Mouse (Mus musculus) liver, embryonic 14.5 days (tissue): ENCODE measurements around the gene Gpr12. TPM values are rescaled to one million over a fixed set of nuclear protein-coding genes. Genes with fewer than 3 reads are reported as not detected.

Experiments
- ATAC-seq: fragments of 200-750 bp; cut with Nextera tagmentation; 2 replicates; pipeline ENCODE4 v1.8.0; 2017; ENCODE audit warnings: moderate number of reproducible peaks, mild to moderate bottlenecking, moderate library complexity; ENCODE audit not compliant: insufficient read depth
- DNase-seq, 3 experiments: peaks; one replicate each; pipeline ENCODE4 v3.0.0-alpha.2; 2012 to 2013; ENCODE audit warnings: low read depth in 3 of 3, low spot score in 3 of 3
- H3K27ac ChIP-seq: fragments of 300-500 bp; sonication (generic); 2 replicates; pipeline ENCODE4 v1.5.1; 2014; ENCODE audit warnings: moderate library complexity, mild to moderate bottlenecking, control low read depth, inconsistent platforms
- H3K27me3 ChIP-seq: fragments of 300-500 bp; sonication (generic); 2 replicates; pipeline ENCODE4 v1.6.1; 2014; ENCODE audit warnings: mild to moderate bottlenecking, low read length, moderate library complexity; ENCODE audit not compliant: control insufficient read depth, insufficient read depth
- H3K36me3 ChIP-seq: fragments of 300-500 bp; sonication (generic); replicated peaks from 2 replicates; pipeline ENCODE4 v1.6.1; 2014; ENCODE audit warnings: low read depth; ENCODE audit not compliant: control insufficient read depth, insufficient read depth
- H3K4me1 ChIP-seq, 2 experiments: fragments of 200-500 bp in 1 of 2; fragments of 300-500 bp in 1 of 2; sonication (generic) in 1 of 2; replicated peaks; 2 replicates each; pipeline ENCODE4 v1.6.1; 2012 to 2014; ENCODE audit warnings: antibody characterized with exemption in 1 of 2, inconsistent platforms in 1 of 2, low read length in 1 of 2; ENCODE audit not compliant: control insufficient read depth in 2 of 2, insufficient read depth in 2 of 2
- H3K4me2 ChIP-seq: fragments of 300-500 bp; sonication (generic); 2 replicates; pipeline ENCODE4 v1.6.1; 2014; ENCODE audit warnings: low read depth, mild to moderate bottlenecking, control low read depth, moderate library complexity
- H3K4me3 ChIP-seq, 2 experiments: fragments of 200-500 bp in 1 of 2; fragments of 300-500 bp in 1 of 2; sonication (generic) in 1 of 2; 2 replicates each; pipeline ENCODE4 v1.5.1; 2012 to 2014; ENCODE audit warnings: low read depth in 2 of 2, low read length in 2 of 2, mild to moderate bottlenecking in 2 of 2, control low read depth in 1 of 2, inconsistent platforms in 1 of 2, moderate library complexity in 1 of 2; ENCODE audit not compliant: insufficient read depth in 1 of 2
- H3K9ac ChIP-seq: fragments of 300-500 bp; sonication (generic); replicated peaks from 2 replicates; pipeline ENCODE4 v1.6.1; 2014; ENCODE audit warnings: mild to moderate bottlenecking, control low read depth, moderate library complexity
- H3K9me3 ChIP-seq: fragments of 300-500 bp; sonication (generic); 2 replicates; pipeline ENCODE4 v1.6.1; 2016; ENCODE audit warnings: low read length, mixed read lengths; ENCODE audit not compliant: control insufficient read depth
- CTCF ChIP-seq: IDR thresholded peaks from 2 replicates; pipeline ENCODE4 v1.5.1; 2016; ENCODE audit warnings: antibody characterized with exemption, low read depth, control low read depth
- EP300 ChIP-seq: IDR thresholded peaks from 2 replicates; pipeline ENCODE4 v1.6.1; 2016; ENCODE audit warnings: antibody characterized with exemption, low read depth
- WGBS: fragments of 180-500 bp; shearing (Covaris S2); extraction: QIAGEN DNeasy Blood & Tissue Kit; methylation state at CpG from one replicate; pipeline ENCODE4 v1.1.7; 2014; ENCODE audit not compliant: insufficient replicate concordance; 5-methylcytosine and 5-hydroxymethylcytosine counted together
- polyA plus RNA-seq, 2 experiments: library from polyadenylated mRNA; depleted of rRNA in 1 of 2; stranded (reverse) in 1 of 2; unstranded in 1 of 2; fragments of >200 nt; fragmentation: Nextera tagmentation in 1 of 2; extraction: Ambion mirVana in 1 of 2; gene quantifications; 2 replicates each; pipeline versions ENCODE4 v1.2.1 to v1.2.3; 2012 to 2014

Gpr12 gene
- polyA plus RNA-seq, 2 experiments: 0.05 to 0.99 TPM

GRCm38 (mm10) chr5:146598215-146599119, 13.4 kb upstream of the Gpr12 start:
- Histone ChIP-seq H3K4me2 (no peak overlapping the region), H3K27ac (no peak overlapping the region), H3K9me3 (no peaks in the 10 kb centered on the region), H3K9ac (no peak overlapping the region), H3K36me3 (no peaks in the 10 kb centered on the region), H3K4me1 (peaks cover 0 to 6% of the 10 kb centered on the region in 2 experiments; a peak in 2 of 4 replicates), H3K27me3 (no peaks in the 10 kb centered on the region), H3K4me3 (no peak overlapping the region)
- TF ChIP-seq EP300 (no peak), CTCF (no peak)
- DNase-seq: no peak
- WGBS: 74% methylated on average over 27 of the region's 27 CpGs
- ATAC-seq: no peak

GRCm38 (mm10) chr5:146597503-146597874, 12.4 kb upstream of the Gpr12 start:
- Histone ChIP-seq H3K27me3 (no peaks in the 10 kb centered on the region), H3K4me3 (no peak overlapping the region), H3K9ac (no peak overlapping the region), H3K27ac (no peak overlapping the region), H3K4me2 (no peak overlapping the region), H3K4me1 (peaks cover 0 to 6% of the 10 kb centered on the region in 2 experiments; a peak in 2 of 4 replicates), H3K36me3 (no peaks in the 10 kb centered on the region), H3K9me3 (no peaks in the 10 kb centered on the region)
- no peak for ATAC-seq
- TF ChIP-seq EP300: no peak
- no peak for TF ChIP-seq CTCF
- no peak for DNase-seq
- 57% methylated on average over 10 of the region's 10 CpGs for WGBS

GRCm38 (mm10) chr5:146596612-146597502, 11.8 kb upstream of the Gpr12 start:
- H3K9ac ChIP-seq: no peak overlapping the region
- H3K9me3 ChIP-seq: no peaks in the 10 kb centered on the region
- 36% methylated on average over 18 of the region's 18 CpGs for WGBS
- DNase-seq (peak in 1 of 3 experiments; percentile 13), ATAC-seq (no peak)
- H3K27ac ChIP-seq: no peak overlapping the region
- H3K4me3 ChIP-seq: no peak overlapping the region
- H3K4me1 ChIP-seq: peaks cover 0 to 6% of the 10 kb centered on the region in 2 experiments; a peak in 2 of 4 replicates
- no peaks in the 10 kb centered on the region for H3K36me3 ChIP-seq
- H3K27me3 ChIP-seq: no peaks in the 10 kb centered on the region
- TF ChIP-seq CTCF (no peak), EP300 (no peak)
- no peak overlapping the region for H3K4me2 ChIP-seq

DNA sequence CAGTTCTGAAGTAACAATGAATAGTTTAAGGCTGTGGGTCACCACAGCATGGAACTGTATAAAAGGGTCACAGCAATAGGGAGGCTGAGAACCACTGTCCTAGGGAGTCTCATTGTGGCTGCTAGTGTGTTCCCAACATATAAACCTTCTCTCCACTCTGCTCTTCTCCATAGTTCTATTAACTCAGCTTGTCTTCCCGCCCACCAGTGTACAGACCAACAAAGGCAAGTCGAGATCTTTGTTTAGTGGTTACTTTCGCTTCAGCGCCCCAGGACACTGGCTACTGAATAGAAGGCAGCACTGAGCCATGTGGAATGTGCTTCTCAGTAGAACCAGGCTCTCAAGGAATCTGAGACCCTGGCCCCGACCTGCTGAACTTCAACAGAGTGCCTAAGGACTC, 7.5 kb upstream of the Gpr12 start:
- H3K27me3 ChIP-seq: no peaks in the 10 kb centered on the region
- H3K27ac ChIP-seq: no peak overlapping the region
- no peak overlapping the region for H3K4me3 ChIP-seq
- H3K4me2 ChIP-seq: no peak overlapping the region
- H3K9ac ChIP-seq: no peak overlapping the region
- no peak for ATAC-seq
- no peak for DNase-seq
- no peaks in the 10 kb centered on the region for H3K9me3 ChIP-seq
- TF ChIP-seq EP300 (no peak), CTCF (no peak)
- H3K36me3 ChIP-seq: no peaks in the 10 kb centered on the region
- 62% methylated on average over 5 of the region's 5 CpGs for WGBS
- peaks cover 0 to 6% of the 10 kb centered on the region in 2 experiments; a peak in 2 of 4 replicates for H3K4me1 ChIP-seq
